Mouse (Mus musculus): ENCODE results near the gene Spo11.

DNA sequence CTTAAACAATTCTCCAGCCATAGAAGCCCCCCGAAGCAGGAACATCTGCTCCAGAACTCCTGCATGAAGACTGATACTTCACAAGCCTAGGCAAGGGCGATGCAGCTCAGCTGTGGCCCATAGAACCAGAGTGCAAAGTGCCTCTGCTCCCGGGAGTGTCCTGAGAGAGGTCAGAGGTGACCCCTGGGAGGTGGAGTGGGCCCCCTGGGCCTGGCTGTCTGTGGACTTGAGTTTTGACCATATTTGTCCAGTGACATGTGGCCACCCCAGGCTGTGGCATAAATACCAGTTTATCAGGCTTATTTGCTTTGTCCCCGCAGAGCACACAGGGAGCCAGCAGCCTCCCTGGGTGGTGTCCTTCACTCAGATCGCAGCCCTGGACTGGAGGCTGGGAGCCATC, 63.7 kb downstream of the Spo11 start:
- TF ChIP-seq CTCF (IDR thresholded peaks at IDR 0.05; ENCODE audit: low read depth) (no peak), EP300 (optimal IDR thresholded peaks at IDR 0.05) (no peak)
